Mouse (Mus musculus) granulocyte monocyte progenitor cell, adult 5-6 weeks (primary cell): Measurements from ENCODE around the gene Fkbp7. TPM values are rescaled to one million over a fixed set of nuclear protein-coding genes. Genes with fewer than 3 reads are reported as not detected.

ENCODE experiments used
- ATAC-seq: replicated peaks from 2 replicates; pipeline ENCODE4 v1.8.0; 2016; ENCODE audit warnings: mild to moderate bottlenecking, moderate TSS enrichment, inconsistent platforms; ENCODE audit not compliant: poor library complexity, severe bottlenecking
- total RNA-seq, 2 experiments: library from RNA; stranded (forward) in 1 of 2; stranded (reverse) in 1 of 2; fragments of 200-712, 200-1000 nt in 1 of 2; fragments of >200 nt in 1 of 2; fragmentation: Nextera tagmentation in 1 of 2; gene quantifications; 2 replicates each; pipeline ENCODE4 v1.2.3; 2014 to 2017

Fkbp7 gene
- total RNA-seq (2014; fragmentation: Nextera tagmentation), result 6.9 and 18.4 TPM in 2 replicates
- 10.6 and 13.3 TPM in 2 replicates for total RNA-seq (2017)

DNA sequence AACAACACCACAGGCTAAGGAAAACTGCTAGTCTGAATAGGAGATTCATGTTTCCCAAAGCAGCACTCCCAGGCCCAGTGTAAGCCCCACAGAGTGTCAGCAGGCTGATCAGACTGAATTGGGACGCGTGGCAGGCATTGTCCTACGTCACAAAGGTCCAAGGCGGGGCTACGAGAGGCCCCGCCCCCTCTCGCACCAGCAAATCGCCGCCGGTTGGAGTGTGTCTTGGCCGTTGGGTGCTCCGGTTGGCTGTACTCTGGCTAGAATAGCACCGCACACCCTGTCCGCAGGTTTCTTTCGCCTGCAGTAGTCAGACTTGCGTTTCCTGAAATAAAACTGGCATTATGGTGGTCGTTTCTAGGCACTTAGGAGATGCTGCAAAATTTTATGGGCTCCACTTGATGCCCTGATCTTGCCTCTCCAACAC is at the start of gene Fkbp7:
Gene Fkbp7, minus strand, starts transcription at position 151 of the 427 bp plus-strand sequence.
- peak; percentile 79 for ATAC-seq

DNA sequence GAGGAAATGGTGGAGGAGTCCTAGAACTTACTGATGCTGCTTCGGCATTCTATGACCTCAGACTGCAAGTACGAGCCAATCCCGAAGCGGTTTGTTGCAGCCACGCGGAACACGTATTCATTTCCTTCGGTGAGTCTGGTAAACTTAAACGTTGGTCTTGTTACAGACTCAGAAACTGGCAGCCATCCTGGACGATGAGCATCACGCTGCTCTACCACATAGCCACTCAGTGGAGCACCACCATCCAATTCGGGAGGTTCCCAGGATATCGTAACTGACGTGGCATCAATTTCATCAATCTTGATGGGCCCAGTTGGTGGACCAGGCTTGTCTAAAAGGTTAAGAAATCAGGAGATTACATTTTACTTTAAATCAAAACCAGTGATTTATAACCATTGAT is 46.7 kb upstream of the Fkbp7 start:
- ATAC-seq, result no peak

DNA sequence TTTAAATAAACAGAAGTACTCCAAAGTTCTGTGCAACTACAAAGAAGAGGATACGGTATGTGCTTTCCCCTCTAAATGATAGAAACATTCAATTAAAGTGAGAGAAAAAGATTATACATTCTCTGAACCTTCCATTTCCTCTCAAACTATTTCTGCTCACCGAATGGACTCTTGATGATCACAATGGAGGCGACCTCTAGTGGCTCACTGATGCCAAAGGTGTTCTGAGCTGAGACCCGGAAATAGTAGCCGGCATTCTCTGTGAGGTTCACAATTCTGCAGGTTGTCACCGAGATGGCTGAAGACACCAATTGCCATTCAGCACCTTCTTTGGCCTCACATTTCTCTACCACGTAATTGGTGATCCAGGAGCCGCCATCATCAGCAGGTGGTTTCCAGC is 42.1 kb upstream of the Fkbp7 start:
- no peak for ATAC-seq

DNA sequence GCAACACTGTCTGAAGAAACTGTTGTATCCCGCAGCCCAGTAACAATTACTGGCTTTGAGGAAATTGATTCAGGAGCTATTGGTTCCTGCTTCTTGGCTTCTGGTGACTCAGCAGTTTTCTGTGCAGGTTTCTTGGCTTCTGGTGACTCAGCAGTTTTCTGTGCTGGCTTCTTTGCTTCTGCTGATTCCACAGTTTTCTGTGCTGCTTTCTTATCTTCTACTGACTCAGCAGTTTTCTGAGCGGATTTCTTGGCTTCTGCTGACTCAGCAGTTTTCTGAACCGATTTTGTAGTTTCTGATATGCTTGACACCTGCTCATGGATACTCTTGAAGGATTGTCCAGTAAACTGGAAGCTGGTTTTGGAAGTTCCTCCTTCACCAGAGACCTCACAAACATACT is 35.6 kb upstream of the Fkbp7 start:
- ATAC-seq, result no peak

DNA sequence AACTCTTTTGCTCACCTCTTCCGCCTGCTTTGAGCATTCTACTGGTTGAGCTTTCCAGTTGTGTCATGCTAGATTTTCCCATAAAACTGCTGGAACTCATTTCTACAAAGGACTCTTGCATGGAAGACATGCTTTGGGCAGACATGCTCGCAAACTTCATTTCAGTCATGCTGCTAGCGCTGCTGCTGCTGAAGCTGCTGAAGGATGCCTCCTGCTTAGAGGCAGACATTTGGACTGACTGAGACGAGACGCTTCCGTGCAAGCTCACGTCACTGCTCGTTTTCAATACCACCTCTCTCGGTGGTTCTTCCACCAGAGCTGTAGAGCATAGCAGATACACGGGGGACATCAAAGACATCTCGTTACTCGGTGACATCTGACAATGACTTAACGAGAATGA is 32.7 kb upstream of the Fkbp7 start:
- ATAC-seq, result no peak

DNA sequence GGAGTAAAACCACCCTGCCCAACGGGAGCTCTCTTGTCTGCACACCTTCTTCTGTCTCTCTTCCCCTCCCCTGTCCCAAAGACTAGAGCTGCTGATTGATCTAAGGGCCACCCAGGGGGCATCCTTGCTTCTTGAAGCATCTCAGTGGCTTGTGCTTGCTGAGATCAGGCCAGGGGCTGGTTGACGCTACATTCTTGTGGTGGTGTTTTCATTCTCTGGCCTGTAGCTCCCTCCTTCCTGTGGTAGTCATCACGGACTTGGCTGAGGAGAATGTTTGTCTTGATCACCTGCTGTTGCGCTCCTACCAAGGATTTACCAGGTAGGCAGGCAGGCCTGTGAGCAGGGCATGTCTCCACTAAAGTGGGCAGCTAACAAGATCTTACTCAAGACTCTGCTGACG is 29.8 kb upstream of the Fkbp7 start:
- no peak for ATAC-seq

DNA sequence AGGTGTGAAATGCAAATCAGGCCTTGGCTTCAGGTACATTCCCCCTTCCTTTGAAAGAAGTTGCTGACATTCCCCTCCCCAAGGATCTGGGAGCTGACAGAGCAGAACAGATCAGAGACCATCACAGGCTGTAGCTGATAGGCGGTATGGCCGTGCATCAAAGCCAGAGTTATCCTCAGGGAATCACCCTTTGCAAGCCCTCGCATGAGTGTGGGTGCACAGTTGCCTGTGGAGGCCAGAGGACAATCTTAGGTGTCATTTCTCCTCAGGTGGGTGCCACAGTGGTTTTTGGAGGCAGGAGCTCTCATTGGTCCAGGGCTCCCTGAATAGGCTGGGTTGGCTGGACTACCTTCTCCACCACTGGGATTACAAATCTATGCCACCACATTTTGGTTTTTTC is 29.3 kb upstream of the Fkbp7 start:
- ATAC-seq, result no peak

DNA sequence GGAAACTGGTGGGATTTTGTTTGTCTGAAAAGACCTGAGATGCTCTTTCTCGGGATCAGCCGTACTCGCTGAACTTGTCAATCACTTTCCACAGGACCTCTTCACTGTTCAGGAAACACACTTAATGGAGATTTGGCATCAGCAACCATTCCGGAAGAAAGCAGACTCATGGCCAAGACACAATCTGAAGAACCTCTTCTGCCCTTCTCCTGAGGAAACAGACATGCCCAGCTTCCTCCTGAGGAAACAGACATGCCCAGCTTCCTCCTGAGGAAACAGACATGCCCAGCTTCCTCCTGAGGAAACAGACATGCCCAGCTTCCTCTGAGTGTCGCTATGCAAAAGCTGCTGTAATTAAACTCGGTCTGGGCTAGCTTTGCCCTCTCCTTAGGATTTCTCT is 22.4 kb upstream of the Fkbp7 start:
- peak; percentile 22; the same call in 1 of the 2 replicates for ATAC-seq

DNA sequence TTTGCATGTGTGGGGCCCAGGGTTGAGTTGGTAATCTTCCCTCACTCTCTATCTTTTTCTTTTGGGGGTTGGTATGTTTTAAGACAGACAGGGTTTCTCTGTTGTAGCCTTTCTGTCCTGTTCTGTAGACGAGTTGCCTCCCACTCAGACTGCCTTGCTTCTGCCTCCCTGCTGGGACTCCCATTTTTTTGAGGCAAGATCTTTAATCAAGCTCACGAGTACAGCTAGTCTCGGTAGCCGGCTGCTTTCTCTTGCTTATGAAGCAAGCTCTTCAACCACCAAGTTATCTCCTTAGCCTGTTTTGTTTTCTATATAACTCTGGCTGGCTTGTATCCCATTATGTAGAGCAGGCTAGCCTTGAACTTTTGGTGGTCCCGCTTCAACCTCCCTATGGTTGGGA is 20.8 kb upstream of the Fkbp7 start:
- ATAC-seq, result no peak

DNA sequence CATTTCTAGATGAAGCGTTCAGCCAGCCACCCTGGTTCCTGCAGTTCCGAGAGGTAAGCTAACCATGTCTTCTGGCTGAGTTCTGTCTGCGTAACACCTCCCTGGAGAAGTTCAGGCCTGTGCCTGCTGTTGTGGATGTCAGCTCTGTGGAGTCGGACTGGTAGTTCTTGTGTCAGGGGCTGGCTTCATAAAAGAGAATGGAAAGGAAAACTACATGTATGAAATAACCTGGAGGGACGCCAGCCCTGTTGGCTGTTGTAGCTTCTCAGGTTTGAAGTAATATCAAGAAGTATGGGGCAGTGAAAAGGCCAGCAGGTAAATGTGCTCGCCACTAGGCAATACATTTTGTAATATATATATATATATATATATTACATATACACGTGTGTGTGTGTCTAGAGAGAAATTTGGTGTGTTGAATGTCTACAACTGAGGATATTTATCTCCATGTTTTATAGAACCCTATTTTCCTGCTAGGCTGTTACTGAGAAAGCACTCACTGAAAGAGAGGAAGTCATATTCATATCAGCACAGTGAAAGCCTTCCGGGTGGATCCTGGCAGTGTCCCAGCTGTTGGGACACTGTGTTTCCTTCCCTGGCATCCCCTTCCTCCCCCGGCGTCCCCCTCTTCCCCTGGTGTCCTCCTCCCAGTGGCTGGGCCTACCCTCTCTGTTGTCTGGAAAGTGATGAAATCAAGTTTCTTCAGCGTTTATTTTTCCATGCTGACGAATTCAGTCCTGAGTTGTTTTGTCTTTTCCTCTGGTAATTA is 17.7 kb upstream of the Fkbp7 start:
- peak; percentile 99 for ATAC-seq

DNA sequence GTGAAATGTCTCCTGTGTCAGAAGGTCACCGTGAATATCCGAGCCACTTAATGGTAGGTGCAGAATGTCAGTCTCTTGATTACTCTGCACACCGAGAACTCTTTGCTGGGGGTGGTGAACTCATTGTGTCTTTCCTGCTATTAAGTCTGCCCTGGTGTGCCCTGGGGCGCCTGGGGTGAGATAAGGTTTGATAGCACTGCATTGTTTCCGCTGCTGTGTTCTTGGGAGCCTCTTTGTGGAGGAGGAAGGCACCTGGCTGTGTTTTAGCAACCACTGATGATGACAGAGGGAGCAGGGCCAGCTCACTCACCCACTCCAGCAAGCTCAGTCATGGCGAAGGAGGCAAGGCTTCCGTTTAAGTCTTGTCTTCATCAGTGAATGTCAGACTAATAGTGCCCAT is 15.2 kb upstream of the Fkbp7 start:
- ATAC-seq, result no peak

DNA sequence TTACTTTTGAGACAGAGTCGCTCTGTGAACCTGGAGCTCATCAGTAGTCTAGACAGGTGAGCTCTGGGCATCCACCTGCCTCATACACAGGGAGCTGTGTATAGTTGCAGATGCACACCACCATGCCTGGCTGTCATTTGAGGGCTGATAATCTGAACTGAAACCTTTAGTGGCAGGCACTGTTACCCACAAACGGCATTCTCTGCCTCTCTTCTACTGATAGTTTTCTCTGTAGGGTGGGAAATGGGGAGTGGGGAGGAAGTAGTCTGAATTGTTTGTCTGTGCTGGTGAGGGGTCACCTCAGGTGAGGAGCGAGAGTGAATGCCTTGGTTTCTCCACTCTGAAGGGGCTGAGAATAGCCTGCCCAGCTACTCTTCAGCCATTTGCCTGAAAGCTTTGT is 14.7 kb upstream of the Fkbp7 start:
- ATAC-seq, result no peak

DNA sequence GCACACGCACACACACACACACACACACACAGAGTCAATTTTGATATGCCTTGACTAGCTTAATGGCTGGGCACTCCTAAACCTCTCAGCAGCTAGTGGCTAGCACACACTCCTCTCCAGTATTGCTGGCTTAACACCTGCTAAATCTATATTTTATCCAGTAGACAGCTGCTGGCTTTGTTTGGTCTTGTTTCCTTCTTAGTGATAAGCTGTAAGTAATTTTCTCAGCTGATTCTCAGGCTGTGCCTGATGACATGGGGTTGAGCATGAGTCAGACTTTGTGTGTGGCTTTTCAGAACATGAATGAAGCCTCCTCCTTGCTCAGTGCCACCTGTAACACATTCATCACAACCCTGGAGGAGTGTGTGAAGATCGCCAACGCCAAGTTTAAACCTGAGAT is 14.1 kb upstream of the Fkbp7 start:
- ATAC-seq, result no peak

DNA sequence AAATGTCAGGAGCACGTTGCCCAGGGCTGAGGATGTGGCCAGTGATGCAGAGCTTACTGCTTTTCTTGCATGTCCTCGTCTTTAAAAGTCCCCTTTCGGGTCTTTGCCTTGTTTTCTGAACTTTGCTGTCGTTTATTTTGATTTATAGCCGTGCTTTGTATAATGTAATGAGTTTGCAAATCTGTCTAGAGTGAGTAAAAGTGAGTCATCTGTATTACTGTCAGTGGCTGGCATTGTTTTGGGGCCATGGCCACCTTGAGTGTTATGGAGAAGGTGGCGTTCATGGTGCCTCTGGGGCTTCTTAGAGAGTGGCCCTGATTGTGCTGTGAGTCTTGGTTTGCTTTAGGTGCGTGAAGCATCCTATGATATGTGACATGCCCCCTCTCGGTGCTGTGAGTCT is 9.4 kb upstream of the Fkbp7 start:
- no peak for ATAC-seq

DNA sequence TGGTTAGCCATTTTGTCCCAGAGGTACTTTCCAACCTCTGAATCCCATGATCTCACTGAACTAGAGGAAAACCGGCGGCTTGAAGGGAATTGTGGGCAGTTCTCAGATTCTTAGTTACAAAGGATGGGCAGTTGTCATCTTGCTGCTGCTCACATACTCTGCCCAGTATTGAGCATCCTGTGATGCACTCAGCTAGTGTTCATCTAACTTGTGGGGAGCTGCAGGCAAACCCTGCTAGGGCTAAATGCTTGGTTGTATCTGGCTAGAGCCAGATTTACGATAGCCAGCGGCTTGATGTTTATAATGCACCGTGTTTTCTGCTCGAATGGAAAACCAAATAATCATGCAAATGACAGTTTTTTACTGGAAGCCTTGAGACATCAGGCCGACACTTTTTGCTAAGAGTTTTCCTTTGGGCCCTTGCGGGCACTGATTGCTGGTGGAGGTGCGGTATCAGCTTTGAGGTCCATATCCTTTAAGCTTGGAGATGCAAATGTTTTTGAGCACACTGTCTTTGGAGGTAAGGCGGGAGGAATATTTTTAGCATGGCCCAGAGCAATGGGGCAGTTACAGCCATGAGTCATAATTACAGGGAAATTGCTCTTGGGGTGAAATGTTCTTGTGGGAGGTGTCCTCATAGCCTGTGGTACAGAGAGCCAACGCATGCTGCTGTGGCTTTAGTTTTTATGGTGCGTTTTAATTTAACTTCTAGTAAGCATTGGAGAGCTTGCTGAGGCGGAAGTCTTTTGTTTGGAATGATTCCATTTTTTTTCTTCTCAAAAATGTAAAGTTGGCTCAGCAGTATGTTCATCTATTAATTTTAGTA is 3.7 kb upstream of the Fkbp7 start:
- ATAC-seq, result 0 out of 2 replicates have a peak, but pooled peaks have one; percentile 16

DNA sequence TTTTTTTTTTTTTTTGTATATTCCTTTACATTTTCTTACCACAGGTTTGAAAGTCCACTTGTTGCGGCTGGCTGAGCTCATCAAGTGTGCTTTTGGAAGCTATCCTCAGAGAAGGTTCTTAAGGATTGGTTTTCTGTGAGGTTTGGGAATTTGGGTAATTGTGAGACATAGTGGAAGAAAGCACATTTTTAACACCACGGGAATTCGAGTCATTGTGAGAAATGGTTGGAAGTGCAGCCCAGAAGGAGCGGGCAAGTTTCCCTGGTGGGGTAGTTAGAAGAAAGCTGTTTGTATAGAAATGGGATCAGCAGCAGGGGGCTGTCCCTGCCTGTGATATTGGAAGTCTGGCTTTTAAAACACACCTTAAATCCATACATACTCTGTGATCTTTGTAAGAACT is 3.0 kb upstream of the Fkbp7 start:
- no peak for ATAC-seq

DNA sequence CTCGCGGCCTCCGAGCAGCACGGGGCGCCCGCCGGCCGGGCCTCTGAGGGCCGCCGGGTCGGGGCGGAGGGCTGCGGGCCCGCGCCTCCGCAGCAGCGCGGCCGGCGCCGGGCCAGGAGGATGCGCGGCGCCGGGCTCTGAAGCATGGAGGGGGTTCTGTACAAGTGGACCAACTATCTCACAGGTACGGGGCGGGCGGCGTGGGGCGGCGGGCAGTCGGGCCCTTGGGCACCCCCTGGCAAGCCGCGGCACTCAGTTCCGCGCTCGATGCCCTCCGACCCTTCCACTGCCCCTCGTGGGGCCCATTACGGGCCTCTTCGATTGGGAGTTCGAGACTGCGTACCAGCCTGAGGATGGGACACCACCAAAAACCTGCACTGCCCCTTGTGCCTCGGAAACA is 2.5 kb upstream of the Fkbp7 start:
- no peak for ATAC-seq

DNA sequence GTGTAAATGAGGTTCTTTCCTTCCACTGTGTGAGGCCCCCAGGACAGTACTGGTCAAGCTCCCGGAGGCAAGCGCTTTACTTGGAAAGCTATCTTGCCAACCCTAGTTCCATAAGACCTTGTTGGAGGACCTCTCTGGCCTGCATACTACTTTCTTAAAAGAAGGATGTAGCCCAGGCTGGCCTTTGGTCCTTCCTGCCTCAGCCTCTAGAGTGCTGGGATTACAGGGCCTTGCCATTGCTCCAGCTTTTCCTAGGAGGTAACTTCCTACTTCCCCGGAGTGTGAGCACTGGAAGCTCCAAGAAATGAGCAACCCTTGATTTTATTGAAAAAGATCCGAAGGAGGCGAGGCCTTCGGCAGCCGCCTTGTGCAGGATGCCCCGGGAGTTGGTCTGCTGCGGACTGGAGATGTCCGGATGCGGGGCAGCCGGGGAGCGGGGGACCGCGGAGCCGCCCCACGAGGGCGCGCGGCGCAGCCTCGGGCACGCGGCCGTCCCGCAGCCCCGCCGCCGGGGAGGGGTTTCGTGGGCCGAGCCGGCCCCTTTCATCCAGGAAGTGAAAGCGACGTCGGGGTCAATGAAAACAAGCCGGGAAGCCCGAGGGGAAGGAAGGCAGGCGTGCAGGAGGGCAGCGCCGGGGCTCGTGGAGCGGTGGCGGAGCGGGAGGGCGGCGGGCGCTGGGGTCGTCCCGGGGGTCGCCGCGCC is 2.0 kb upstream of the Fkbp7 start, which contains the start of gene Plekha3:
Gene Plekha3, plus strand, starts transcription at position 557 of the 703 bp plus-strand sequence.
- ATAC-seq, result peak; percentile 59

DNA sequence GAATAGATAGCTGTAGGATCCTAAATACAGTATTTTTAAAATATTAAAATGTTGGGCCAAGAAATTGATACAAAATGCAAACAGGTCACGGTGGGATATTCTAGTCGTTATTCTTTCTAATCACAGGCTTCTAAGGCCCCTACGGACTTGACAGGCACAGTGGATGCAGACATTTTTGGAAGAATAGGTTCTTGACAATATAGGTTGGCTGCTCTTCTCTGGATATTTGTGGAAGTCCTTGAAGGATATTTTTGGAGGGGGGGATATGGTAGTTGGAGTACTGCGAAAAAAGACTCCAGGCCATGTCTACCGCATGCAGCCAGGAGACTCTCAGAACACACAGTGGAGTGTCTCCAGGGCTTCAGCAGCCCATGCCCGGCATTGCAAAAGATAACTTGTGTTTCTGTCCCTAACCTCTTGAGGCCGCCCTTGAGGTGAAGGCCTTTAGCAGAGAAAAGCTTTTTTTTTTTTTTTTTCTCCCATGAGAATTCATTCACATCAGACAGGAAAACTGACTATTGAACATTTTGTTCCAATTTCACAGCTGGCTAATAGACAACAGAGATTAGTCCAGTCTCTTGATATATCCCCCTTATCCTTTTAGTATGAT is 661 bp upstream of the Fkbp7 start:
- peak; percentile 35 for ATAC-seq

DNA sequence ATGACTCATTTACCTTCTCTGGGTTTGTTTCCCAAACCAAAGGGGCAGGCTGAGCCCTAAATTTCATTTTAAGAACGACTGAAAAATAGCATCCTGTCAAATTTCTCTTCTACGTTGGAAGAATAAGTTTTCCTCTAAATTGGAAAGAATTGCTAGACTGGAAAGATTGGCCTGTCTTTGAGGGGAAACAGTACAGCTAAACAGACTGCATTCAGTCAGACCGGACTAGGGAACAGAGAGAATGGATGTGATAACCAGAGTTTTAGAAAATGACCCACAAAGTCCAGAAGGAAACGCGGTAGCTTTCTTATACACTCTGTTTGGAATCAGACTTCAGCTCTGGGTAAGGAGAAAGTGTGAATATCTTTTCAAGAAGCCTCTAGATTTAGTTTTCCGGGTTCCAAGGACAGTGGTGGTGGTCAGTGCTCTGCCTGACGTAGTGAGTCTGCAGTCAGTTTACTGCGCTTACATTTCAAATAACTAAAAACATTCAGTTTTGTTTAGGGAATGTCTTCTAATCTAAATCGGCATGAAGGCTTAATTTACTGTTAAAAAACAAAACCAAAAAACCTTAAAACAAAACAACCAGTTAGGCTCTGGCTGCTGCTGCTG is 676 bp downstream of the Fkbp7 start:
- ATAC-seq, result no peak
